Mouse (Mus musculus): ENCODE results near the gene Crtam.

Crtam gene

GRCm38 (mm10) chr9:41004415-41004814 lies at the start of gene Crtam:
Crtam (minus strand) TSS chr9:41004628.
- DNase-seq (ENCODE audit: low read depth) = no peak

GRCm38 (mm10) chr9:41054166-41054565 lies 49.7 kb upstream of the Crtam start:
- no peak for DNase-seq (ENCODE audit: low read depth)

DNA sequence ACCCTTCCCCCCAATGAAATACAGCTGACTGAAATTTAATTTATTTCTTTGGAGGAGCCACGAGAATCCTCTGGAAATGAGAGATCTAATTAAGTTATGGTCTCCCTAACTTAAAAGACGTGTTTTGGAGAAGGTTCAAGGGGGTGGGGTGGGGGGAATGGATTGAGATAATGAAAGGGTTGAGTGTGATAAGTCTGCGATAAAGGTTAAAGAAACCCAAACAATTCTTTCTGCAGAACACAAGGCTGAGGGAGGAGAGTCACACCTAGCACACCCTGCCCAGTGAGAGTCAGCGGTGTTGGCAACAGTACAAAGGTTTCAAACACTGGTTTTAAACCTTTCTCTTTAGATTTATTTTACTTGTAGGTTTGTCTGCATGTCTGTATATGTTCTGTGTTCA lies 49.0 kb upstream of the Crtam start:
- DNase-seq (ENCODE audit: low read depth) = no peak

- no peak for DNase-seq (ENCODE audit: low read depth)
Observed at GRCm38 (mm10) chr9:41051080-41051932, 46.9 kb upstream of the Crtam start.

- no peak for DNase-seq (ENCODE audit: low read depth)
Observed at GRCm38 (mm10) chr9:41050331-41051079, 46.1 kb upstream of the Crtam start.

GRCm38 (mm10) chr9:41049282-41049681 lies 44.9 kb upstream of the Crtam start:
- DNase-seq (ENCODE audit: low read depth) = peak; percentile 51

- peak; percentile 63 for DNase-seq (ENCODE audit: low read depth)
Observed at GRCm38 (mm10) chr9:41048820-41049219, 44.4 kb upstream of the Crtam start.

DNA sequence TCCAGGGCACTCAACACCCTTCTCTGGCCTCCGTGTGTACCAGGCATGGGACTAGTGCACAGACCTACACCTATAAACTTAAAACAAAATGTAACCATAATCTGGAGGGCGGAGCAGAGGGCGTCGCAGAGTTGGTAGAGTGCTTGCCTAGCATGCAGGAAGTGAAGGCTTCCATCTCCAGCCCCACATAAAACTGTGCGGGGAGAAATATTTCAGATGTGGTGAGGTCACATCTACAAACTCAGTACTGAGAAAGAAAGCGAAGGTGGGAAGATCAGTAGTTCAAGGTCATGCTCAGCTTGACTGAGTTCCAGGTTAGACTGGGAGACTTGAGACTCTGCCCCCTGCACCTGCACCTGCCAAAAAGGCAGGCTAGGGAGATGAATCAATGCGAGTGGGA lies 43.8 kb upstream of the Crtam start:
- no peak for DNase-seq (ENCODE audit: low read depth)

- no peak for DNase-seq (ENCODE audit: low read depth)
Observed at GRCm38 (mm10) chr9:41047654-41048053, 43.2 kb upstream of the Crtam start.

- peak; percentile 83 for DNase-seq (ENCODE audit: low read depth)
Observed at GRCm38 (mm10) chr9:41044626-41045025, 40.2 kb upstream of the Crtam start.

- DNase-seq (ENCODE audit: low read depth) = no peak
Observed at GRCm38 (mm10) chr9:41043641-41044040, 39.2 kb upstream of the Crtam start.

GRCm38 (mm10) chr9:41041404-41041803 lies 37.0 kb upstream of the Crtam start:
- no peak for DNase-seq (ENCODE audit: low read depth)

GRCm38 (mm10) chr9:41038150-41038664 lies 33.8 kb upstream of the Crtam start:
- DNase-seq (ENCODE audit: low read depth) = no peak

DNA sequence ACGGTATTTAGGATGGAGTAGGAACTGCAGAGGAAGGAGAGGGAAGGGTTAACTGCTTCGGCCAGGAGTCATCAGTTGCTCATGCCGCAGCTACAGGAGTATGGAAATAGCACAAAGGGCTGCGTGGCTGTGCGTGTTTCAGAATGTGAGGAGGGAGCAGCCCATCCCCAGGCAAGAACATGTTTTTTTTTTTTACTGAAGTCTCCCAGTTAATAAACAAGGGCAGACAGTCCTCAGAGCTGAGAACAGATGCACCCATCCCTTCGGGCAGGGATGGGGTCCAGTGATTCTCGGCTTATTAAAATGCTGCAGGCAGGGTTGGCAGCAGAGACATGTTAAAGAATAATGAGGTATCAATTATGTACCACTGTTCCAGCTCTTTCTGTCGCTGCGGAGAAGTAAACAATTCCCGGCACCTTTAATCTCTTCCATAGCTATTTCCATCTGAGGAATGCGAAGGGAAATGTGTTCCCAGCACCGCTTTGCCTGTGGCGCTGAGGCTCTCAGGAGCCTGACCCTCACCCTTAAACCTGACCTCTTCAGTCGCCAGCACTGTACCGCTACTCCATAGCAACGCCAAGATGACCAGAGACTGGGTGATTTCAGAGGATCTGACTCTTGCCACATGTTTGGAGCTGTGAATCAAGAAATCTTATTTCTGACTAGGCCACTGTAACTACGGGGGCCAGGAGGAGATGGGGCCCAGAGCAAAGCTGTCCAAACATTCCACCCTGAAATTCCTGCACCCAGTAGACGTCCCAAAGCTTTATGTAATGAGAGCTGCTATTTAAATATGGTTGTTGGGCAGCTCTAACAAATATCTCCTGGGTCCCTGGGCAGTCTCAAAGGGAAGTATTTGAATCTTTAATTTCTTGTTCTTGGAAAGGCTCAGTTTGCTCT lies 27.4 kb upstream of the Crtam start:
- no peak for DNase-seq (ENCODE audit: low read depth)

DNA sequence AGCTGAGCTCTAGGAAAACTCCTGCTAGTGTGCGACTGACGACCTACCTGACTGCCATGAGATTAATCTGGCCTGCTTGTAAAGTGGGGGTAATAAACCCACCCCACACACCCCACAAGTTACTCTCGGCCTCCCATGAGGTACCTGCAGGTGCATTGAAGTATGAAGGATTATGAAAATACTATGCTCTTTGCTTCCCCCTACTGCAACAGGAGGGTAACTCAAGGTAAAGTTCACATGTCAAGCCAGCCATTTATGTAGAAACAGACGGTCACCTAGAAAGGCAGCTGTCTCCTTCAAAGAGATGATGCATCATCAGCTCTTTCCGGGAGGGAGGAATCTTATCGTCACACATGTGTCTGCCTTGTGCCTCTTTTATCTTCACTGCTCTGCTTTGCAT lies 25.4 kb upstream of the Crtam start:
- DNase-seq (ENCODE audit: low read depth) = peak; percentile 20

- peak; percentile 75 for DNase-seq (ENCODE audit: low read depth)
Observed at GRCm38 (mm10) chr9:41028470-41028869, 24.0 kb upstream of the Crtam start.

DNA sequence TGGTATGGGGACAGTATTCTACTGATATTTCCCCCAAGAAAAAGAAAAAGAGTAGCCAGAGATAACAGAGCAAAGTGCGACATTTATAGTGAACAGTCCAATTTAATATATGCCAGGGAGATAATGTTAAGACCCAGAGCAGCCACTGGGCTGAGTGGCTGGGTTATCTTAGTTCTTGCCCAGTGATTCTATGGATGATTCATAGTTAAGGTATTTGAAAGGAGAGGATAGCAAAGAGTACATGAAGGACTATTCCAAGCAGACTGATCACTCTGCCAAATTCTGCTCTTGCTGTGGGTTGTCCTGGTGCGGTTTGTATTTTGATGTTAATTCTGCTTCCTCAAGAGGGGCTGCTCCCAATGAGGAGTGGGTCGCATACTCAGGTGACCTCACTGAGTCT lies 17.3 kb upstream of the Crtam start:
- no peak for DNase-seq (ENCODE audit: low read depth)

GRCm38 (mm10) chr9:41020486-41020885 lies 16.1 kb upstream of the Crtam start:
- peak; percentile 8 for DNase-seq (ENCODE audit: low read depth)

GRCm38 (mm10) chr9:41014512-41014911 lies 10.1 kb upstream of the Crtam start:
- no peak for DNase-seq (ENCODE audit: low read depth)

GRCm38 (mm10) chr9:41012456-41012855 lies 8.0 kb upstream of the Crtam start:
- no peak for DNase-seq (ENCODE audit: low read depth)

DNA sequence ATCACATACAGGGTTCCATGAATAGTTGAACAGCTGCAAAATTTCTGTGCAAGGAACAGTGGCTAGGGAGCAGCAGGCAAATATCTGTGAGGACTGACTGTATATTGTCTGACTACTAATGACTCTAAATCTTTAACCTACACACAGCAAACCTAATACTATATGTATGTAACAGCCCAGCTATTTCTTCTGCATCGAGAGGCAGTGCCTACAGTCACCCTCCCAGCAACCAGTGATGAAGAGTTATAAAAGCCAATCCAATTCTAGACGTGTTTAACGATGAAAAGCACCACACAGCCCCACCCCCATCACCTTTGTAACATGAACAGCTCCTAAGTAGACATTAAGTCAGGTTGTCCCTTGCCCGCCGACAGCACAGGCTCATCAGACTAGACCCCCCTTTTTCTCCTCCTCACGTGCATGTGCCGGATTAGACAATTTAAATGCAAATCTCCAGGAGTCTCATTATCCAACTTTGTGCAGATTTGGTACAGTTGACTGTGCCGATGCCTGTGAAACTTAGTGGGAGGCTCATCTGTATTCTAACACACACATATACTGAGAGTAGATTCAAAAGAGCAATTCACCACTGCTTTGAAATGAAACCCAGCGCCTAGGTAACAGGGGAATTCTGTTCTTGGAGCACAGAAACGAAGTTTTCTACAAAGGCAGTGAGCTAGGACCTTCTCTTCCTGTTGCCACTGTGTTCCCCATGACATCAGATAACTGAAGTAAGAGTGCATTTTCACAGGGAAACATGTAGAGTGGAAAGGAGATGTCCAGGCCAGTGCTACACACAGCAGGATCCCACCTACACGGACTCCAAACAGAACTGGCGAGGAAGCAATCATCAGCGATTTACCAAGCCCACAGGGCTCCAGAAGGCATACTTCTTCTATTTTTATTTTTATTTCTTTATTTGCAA lies 7.3 kb upstream of the Crtam start:
- no peak for DNase-seq (ENCODE audit: low read depth)

All from 416B (cell line).